Mouse (Mus musculus) regulatory T cell (primary cell): ENCODE measurements around the gene Icos.

Experiments used
- in situ Hi-C: fragments of 300-600 bp; cut with MboI, MseI; formaldehyde crosslinking; loops from one replicate; pipeline ENCODE4 v1.15.1; 2025; ENCODE audit warnings: high pct_unique_total_duplicates

The Icos gene

DNA sequence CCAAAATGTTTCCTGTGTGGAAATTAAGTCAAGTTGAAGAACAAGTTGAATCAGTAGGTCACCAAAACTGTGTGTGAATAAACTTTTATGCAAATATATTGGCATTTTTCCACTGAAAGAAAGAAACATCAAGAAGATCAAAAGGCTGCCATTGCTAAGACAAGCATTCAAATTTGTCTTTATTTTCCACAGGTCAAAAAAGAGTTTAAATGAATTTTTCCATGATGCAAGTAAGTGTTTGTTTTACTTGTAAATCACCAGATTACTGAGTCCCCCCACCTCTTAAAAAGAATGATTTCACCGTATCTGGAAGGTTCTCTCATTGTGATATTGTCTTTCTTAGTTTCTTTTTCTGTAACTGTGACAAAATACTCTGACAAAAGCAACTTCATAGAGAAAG is 57.5 kb downstream of the Icos start:
- in situ Hi-C loops, result no loop called here

DNA sequence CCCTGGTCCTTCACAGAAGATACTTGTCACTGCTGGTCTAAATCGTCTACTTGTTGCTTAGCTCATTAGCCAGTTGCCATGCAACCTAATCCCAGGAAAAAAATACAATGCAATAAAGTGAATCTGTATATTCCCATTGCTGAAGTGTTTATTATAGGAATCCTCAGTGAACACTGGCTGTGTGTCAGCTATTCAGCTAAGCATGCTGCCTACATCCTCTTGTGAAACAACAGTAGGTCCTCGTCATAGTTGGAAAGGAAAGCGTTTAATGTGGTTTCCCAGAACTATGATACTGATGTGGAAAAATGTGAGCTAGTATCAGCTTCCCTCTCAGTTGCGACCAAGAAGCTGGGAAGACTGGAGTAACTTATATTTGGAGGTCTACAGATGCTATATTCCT is 60.5 kb downstream of the Icos start:
- in situ Hi-C loops, result no loop called here

DNA sequence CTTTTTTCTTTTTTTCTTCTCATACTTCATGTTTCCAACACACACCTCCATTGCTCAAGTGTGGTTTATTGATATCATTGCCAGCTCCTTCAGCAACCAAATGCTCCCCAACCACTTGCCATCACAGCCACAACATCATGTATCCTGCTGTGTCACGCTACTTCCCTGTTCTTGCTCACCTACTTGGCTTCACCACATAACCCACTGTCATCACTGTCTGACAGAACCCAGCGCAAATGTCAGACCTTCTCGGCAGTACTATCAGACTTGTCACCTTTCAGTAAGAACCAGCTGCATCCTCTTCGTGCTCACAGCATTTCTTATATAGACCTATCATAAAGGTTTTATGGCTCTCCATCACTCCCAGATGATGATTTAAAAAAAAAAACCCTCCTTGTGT is 61.6 kb downstream of the Icos start:
- in situ Hi-C loops, result no loop called here

GRCm38 (mm10) chr1:61040401-61040800 is 62.7 kb downstream of the Icos start:
- in situ Hi-C loops, result no loop called here

- in situ Hi-C loops, result no loop called here
Measured at GRCm38 (mm10) chr1:61042842-61043241, 65.1 kb downstream of the Icos start.

- in situ Hi-C loops, result loop anchor here (5.0 kb wide), 2 partner anchors 64 to 91 kb away; no protein-coding TSS in a partner anchor
Measured at GRCm38 (mm10) chr1:61046055-61046705, 68.5 kb downstream of the Icos start.

DNA sequence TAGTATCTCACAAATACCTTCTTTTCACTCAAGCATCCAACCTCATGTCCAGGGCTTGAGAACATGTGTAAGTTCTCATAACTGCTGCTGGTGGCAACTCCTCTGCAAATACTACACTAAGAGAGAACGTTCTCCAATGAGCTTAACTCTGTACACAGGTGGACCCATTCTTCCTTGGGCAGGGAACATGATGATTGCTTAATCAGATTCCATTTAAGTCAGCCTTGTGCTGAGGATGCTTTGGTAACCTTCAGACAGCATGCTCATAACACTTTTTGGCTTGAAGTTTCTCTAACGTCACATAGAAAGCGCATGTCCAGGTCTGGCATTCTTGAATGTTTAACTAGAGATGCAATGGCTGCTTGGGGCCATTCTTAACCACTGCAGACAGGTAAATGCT is 69.6 kb downstream of the Icos start:
- in situ Hi-C loops, result loop anchor here (5.0 kb wide), 2 partner anchors 65 to 90 kb away; no protein-coding TSS in a partner anchor
